Mouse (Mus musculus) midbrain, embryonic 13.5 days (tissue): ENCODE measurements around the gene Acot3. TPM values are rescaled to one million over a fixed set of nuclear protein-coding genes. Genes with fewer than 3 reads are reported as not detected.
"Not testable (repeated sequence)": the region's sequence is repeated elsewhere in the genome, so short reads cannot be mapped to it uniquely, and the experiment has no call there.

Source experiments
- ATAC-seq: fragments of 200-750 bp; cut with Nextera tagmentation; 2 replicates; pipeline ENCODE4 v1.8.0; 2017; ENCODE audit warnings: mild to moderate bottlenecking, moderate TSS enrichment, moderate library complexity
- H3K27ac ChIP-seq: fragments of 300-500 bp; sonication (generic); 2 replicates; pipeline ENCODE4 v1.5.1; 2015; ENCODE audit warnings: inconsistent platforms, mild to moderate bottlenecking, moderate library complexity
- H3K27me3 ChIP-seq: fragments of 300-500 bp; sonication (generic); 2 replicates; pipeline ENCODE4 v1.6.1; 2015; ENCODE audit warnings: mild to moderate bottlenecking, inconsistent platforms
- H3K36me3 ChIP-seq: fragments of 300-500 bp; sonication (generic); 2 replicates; pipeline ENCODE4 v1.6.1; 2015; ENCODE audit warnings: mild to moderate bottlenecking, inconsistent platforms
- H3K4me1 ChIP-seq: fragments of 300-500 bp; sonication (generic); replicated peaks from 2 replicates; pipeline ENCODE4 v1.6.1; 2015; ENCODE audit warnings: inconsistent platforms
- H3K4me2 ChIP-seq: fragments of 300-500 bp; sonication (generic); replicated peaks from 2 replicates; pipeline ENCODE4 v1.6.1; 2015; ENCODE audit warnings: moderate library complexity, mild to moderate bottlenecking, inconsistent platforms
- H3K4me3 ChIP-seq: fragments of 300-500 bp; sonication (generic); replicated peaks from 2 replicates; pipeline ENCODE4 v1.5.1; 2015; ENCODE audit warnings: mild to moderate bottlenecking, inconsistent platforms
- H3K9ac ChIP-seq: fragments of 300-500 bp; sonication (generic); replicated peaks from 2 replicates; pipeline ENCODE4 v1.6.1; 2015; ENCODE audit warnings: mild to moderate bottlenecking, inconsistent platforms
- H3K9me3 ChIP-seq: fragments of 300-500 bp; sonication (generic); 2 replicates; pipeline ENCODE4 v1.6.1; 2016; ENCODE audit warnings: mild to moderate bottlenecking, inconsistent platforms
- whole genome bisulfite sequencing: fragments of 180-500 bp; shearing (Covaris S2); methylation state at CpG from one replicate; pipeline ENCODE4 v1.1.7; 2015; 5-methylcytosine and 5-hydroxymethylcytosine counted together
- polyA plus RNA-seq: library from polyadenylated mRNA; unstranded; fragments of >200 nt; fragmentation: Nextera tagmentation; extraction: Ambion mirVana; gene quantifications from 2 replicates; pipeline ENCODE4 v1.2.1, GENCODE M21; 2015

Acot3 gene
- polyA plus RNA-seq, 1 experiment from 2014 or later, result 1.0 TPM

DNA sequence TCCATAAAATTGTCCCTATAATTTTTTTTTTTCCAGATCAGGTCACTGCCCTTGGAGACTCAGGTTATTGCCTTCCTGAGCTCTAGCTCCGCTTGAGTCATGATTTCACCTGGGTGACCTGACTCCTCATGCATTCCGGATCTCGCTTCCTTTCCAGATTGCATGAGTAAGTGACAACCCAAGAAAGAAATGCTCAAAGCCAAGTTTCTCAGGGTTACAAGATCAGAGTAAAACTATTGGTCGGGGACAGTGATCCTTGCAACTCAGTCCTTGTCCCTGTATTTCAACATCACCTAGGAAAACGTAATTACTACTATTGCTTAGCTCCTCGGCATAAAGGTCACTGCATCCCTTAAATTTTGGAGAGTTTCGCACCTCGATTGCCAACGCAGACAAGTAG lies 17.0 kb downstream of the Acot3 start, which contains the start of gene Acot5:
Gene Acot5 (plus strand): TSS at position 340 of the 400 bp plus-strand sequence.
- Histone ChIP-seq H3K4me2 (peak within 1 kb of the TSS; percentile 58), H3K9me3 (no peaks in the 10 kb centered on the region), H3K4me1 (0 out of 2 replicates have a peak, but pooled peaks cover 3% of the 10 kb centered on the region), H3K4me3 (peak within 1 kb of the TSS; percentile 40), H3K36me3 (no peaks in the 10 kb centered on the region), H3K27me3 (peaks cover 35% of the 10 kb centered on the region), H3K27ac (no peak within 1 kb of the TSS), H3K9ac (peak within 1 kb of the TSS; percentile 52)
- 54% methylated on average over 9 of the region's 9 CpGs for WGBS
- ATAC-seq, result no peak

GRCm38 (mm10) chr12:84069582-84069981 lies 17.6 kb downstream of the Acot3 start:
- peaks cover 35% of the 10 kb centered on the region for H3K27me3 ChIP-seq
- peak overlapping the region; percentile 58 for H3K4me2 ChIP-seq
- peak overlapping the region; percentile 52 for H3K9ac ChIP-seq
- not testable (repeated sequence) for H3K9me3 ChIP-seq, ATAC-seq, H3K4me1 ChIP-seq, H3K27ac ChIP-seq, H3K36me3 ChIP-seq
- WGBS, result under 1% methylated on average over 38 of the region's 52 CpGs
- H3K4me3 ChIP-seq, result peak overlapping the region; percentile 40

- Histone ChIP-seq H3K9ac (no peak overlapping the region), H3K27me3 (peaks cover 35% of the 10 kb centered on the region), H3K27ac (no peak overlapping the region), H3K9me3 (no peaks in the 10 kb centered on the region), H3K4me2 (no peak overlapping the region), H3K4me3 (no peak overlapping the region), H3K36me3 (no peaks in the 10 kb centered on the region), H3K4me1 (0 out of 2 replicates have a peak, but pooled peaks cover 3% of the 10 kb centered on the region)
- 81% methylated on average over 2 of the region's 2 CpGs for WGBS
- no peak for ATAC-seq
Measured at GRCm38 (mm10) chr12:84071696-84072095, 19.8 kb downstream of the Acot3 start.

DNA sequence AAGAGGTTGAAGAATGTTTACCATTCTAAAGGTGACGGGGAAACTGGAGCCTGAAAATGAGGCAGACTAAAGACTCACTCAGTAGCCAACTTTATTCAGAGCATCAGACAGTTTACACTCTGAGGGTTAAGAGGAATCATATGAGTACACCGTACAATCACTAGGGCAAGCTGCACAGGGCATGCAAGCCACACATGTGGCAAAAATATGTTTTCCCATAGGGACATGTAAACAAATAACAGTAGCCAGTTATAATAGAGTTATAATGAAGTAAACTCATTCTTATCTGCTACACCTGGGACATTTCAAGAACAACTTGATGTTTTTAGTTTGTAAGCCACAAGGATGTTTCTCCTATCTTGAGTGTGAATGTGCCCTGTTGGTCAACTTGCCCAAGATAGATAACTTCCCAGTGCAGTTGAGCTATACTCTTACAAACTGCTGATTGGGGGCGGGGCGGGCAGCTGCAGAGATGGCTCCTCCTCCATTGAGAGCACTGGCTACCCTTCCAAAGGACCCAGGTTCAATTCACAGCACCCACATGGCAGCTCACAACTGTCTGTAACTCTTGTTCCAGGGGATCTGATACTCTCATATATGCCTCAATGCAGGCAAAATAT lies 25.5 kb downstream of the Acot3 start:
- peaks cover 2% of the 10 kb centered on the region; the same call in 1 of the 2 replicates for H3K27me3 ChIP-seq
- 86% methylated on average over 4 of the region's 4 CpGs for WGBS
- no peak overlapping the region for H3K4me2 ChIP-seq
- no peak overlapping the region for H3K9ac ChIP-seq
- no peak for ATAC-seq
- H3K9me3 ChIP-seq, result no peaks in the 10 kb centered on the region
- no peaks in the 10 kb centered on the region for H3K4me1 ChIP-seq
- H3K36me3 ChIP-seq, result no peaks in the 10 kb centered on the region
- H3K27ac ChIP-seq, result no peak overlapping the region
- H3K4me3 ChIP-seq, result no peak overlapping the region

DNA sequence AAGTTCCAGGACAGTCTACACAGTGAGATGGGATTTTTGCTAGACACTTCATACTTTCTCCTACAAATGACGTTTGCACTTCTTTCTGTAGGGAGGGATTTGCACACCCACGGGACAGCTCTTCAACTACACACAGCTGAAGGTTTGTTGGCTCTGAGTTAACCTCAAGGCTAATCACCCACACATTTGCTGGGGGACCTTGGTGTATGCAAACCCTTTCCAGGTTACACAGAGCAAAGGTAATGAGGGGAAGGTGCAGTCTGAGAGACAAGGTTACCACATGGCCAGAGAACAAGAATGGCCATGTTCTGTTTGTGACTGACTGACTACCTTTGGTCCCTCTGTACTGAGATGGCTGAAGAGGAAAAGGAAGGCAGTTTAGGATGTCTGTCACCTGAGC lies 31.9 kb downstream of the Acot3 start:
- no peak for ATAC-seq
- H3K9ac ChIP-seq, result no peak overlapping the region
- WGBS, result 92% methylated on average over 2 of the region's 2 CpGs
- H3K4me3 ChIP-seq, result no peak overlapping the region
- H3K4me1 ChIP-seq, result no peaks in the 10 kb centered on the region
- H3K9me3 ChIP-seq, result no peaks in the 10 kb centered on the region
- H3K27me3 ChIP-seq, result no peaks in the 10 kb centered on the region
- H3K4me2 ChIP-seq, result no peak overlapping the region
- no peaks in the 10 kb centered on the region for H3K36me3 ChIP-seq
- H3K27ac ChIP-seq, result no peak overlapping the region

GRCm38 (mm10) chr12:84084581-84084980 lies 32.6 kb downstream of the Acot3 start:
- Histone ChIP-seq H3K27me3 (no peaks in the 10 kb centered on the region), H3K4me3 (no peak overlapping the region), H3K9me3 (peaks cover 4% of the 10 kb centered on the region; the same call in 1 of the 2 replicates), H3K4me1 (no peaks in the 10 kb centered on the region), H3K9ac (no peak overlapping the region), H3K4me2 (no peak overlapping the region), H3K27ac (no peak overlapping the region), H3K36me3 (no peaks in the 10 kb centered on the region)
- no peak for ATAC-seq
- 92% methylated on average over 4 of the region's 4 CpGs for WGBS

DNA sequence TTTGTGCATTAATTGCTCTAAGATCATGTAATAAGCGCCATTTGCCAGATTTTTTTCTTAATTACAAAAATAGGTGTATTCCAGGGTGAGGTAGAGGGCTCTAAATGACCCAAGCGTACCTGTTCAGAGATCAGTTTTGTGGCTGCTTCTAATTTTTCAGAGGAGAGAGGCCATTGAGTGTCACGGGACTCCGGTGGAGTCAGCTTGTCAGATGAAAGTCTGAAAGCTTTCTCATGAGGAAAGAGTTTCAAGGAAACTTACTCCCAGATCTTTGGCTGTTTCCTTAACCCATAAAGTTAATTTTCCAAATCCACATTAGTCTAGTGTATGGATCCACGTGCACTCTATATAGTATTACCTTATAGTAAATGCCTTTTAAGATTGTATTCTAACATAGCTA lies 42.7 kb downstream of the Acot3 start:
- WGBS, result 89% methylated on average over 5 of the region's 5 CpGs
- H3K4me2 ChIP-seq, H3K4me3 ChIP-seq, H3K4me1 ChIP-seq, H3K27me3 ChIP-seq, H3K36me3 ChIP-seq, H3K9ac ChIP-seq, ATAC-seq, H3K27ac ChIP-seq: not testable (repeated sequence)
- H3K9me3 ChIP-seq, result peaks cover 21% of the 10 kb centered on the region

- Histone ChIP-seq H3K9me3 (no peaks in the 10 kb centered on the region), H3K4me2 (no peak overlapping the region), H3K9ac (no peak overlapping the region), H3K27ac (no peak overlapping the region), H3K4me3 (no peak overlapping the region), H3K36me3 (no peaks in the 10 kb centered on the region), H3K4me1 (peaks cover 5% of the 10 kb centered on the region; the same call in 1 of the 2 replicates), H3K27me3 (peaks cover 4% of the 10 kb centered on the region; the same call in 1 of the 2 replicates)
- ATAC-seq, result no peak
- 99% methylated on average over 2 of the region's 2 CpGs for WGBS
Measured at GRCm38 (mm10) chr12:84099605-84100004, 47.7 kb downstream of the Acot3 start.

- H3K9ac ChIP-seq, result no peak overlapping the region
- no peak for ATAC-seq
- H3K27me3 ChIP-seq, result peaks cover 4% of the 10 kb centered on the region; the same call in 1 of the 2 replicates
- no peaks in the 10 kb centered on the region for H3K9me3 ChIP-seq
- no peaks in the 10 kb centered on the region for H3K36me3 ChIP-seq
- 58% methylated on average over 1 of the region's 1 CpGs for WGBS
- H3K4me1 ChIP-seq, result peaks cover 5% of the 10 kb centered on the region; the same call in 1 of the 2 replicates
- H3K4me3 ChIP-seq, result peak overlapping the region; percentile 54
- H3K27ac ChIP-seq, result no peak overlapping the region
- peak overlapping the region; percentile 73 for H3K4me2 ChIP-seq
Measured at GRCm38 (mm10) chr12:84100071-84100470, 48.1 kb downstream of the Acot3 start.

- H3K9me3 ChIP-seq, H3K27ac ChIP-seq, H3K36me3 ChIP-seq, H3K27me3 ChIP-seq, H3K4me1 ChIP-seq: not testable (repeated sequence)
- peak; percentile 82 for ATAC-seq
- WGBS, result under 1% methylated on average over 80 of the region's 80 CpGs
- Histone ChIP-seq H3K9ac (peak within 1 kb of the TSS; percentile 68), H3K4me3 (peak within 1 kb of the TSS; percentile 54), H3K4me2 (peak within 1 kb of the TSS; percentile 73)
Measured at GRCm38 (mm10) chr12:84100604-84101492, 48.9 kb downstream of the Acot3 start, which contains the start of gene Acot6. Gene Acot6, plus strand, starts transcription at chr12:84100654.

- Histone ChIP-seq H3K4me2 (peak overlapping the region; percentile 73), H3K36me3 (no peaks in the 10 kb centered on the region), H3K9ac (no peak overlapping the region), H3K27ac (no peak overlapping the region), H3K4me1 (peaks cover 5% of the 10 kb centered on the region; the same call in 1 of the 2 replicates), H3K9me3 (no peaks in the 10 kb centered on the region), H3K4me3 (peak overlapping the region; percentile 54), H3K27me3 (peaks cover 4% of the 10 kb centered on the region; the same call in 1 of the 2 replicates)
- WGBS, result 64% methylated on average over 2 of the region's 2 CpGs
- no peak for ATAC-seq
Measured at GRCm38 (mm10) chr12:84101493-84101845, 49.5 kb downstream of the Acot3 start.

GRCm38 (mm10) chr12:84107012-84107411 lies 55.1 kb downstream of the Acot3 start:
- Histone ChIP-seq H3K27ac (no peak overlapping the region), H3K27me3 (no peaks in the 10 kb centered on the region), H3K4me2 (no peak overlapping the region), H3K36me3 (no peaks in the 10 kb centered on the region), H3K9ac (no peak overlapping the region), H3K4me1 (no peaks in the 10 kb centered on the region), H3K9me3 (no peaks in the 10 kb centered on the region), H3K4me3 (no peak overlapping the region)
- WGBS, result 79% methylated on average over 3 of the region's 3 CpGs
- ATAC-seq, result no peak
